Mouse (Mus musculus) inflammation-experienced regulatory T-cells, adult 16 weeks (primary cell): ENCODE results near the gene 1700001K19Rik. TPM values are rescaled to one million over a fixed set of nuclear protein-coding genes. Genes with fewer than 3 reads are reported as not detected.

ENCODE experiments used
- polyA plus RNA-seq: library from polyadenylated mRNA; unstranded; fragments of 100-300 nt; shearing (Covaris generic); gene quantifications from one replicate; pipeline ENCODE4 v1.2.1, GENCODE M21; 2017

Gene 1700001K19Rik
- polyA plus RNA-seq: not detected

GRCm38 (mm10) chr12:110682561-110683299 lies at the start of gene 1700001K19Rik:
Gene 1700001K19Rik, minus strand, starts transcription at chr12:110682619.

DNA sequence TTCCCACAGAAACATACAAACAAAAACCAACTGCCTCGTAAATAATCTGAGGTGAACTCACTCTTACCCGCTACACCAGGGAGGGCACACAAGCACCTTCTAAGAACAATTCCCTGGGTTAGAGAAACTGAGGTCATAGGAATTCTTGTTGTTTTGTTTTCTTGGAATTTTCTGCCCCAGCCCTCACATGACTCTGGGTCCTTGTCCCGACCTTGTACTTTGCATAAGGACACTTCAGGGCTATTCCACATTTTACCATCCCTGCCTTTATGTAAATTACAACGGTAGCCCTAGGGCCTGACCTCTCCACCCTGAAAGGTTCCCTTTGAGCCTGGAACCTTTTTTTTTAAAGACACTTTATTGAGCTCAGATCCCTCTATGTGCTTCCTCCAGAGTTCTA lies 20.1 kb upstream of the 1700001K19Rik start, which contains the start of gene Hsp90aa1:
Gene Hsp90aa1 (minus strand): TSS at position 173 of the 400 bp plus-strand sequence.

Other genes with a start within 250 kb of the 1700001K19Rik start
- gene Ppp2r5c, start 235.5 kb downstream of the 1700001K19Rik start, polyA plus RNA-seq: 261 TPM
- gene Dync1h1, start 81.2 kb downstream of the 1700001K19Rik start, polyA plus RNA-seq: 32.0 TPM
- 322 TPM for gene Hsp90aa1, start 20.1 kb upstream of the 1700001K19Rik start, polyA plus RNA-seq
- gene Wdr20, start 55.3 kb upstream of the 1700001K19Rik start, polyA plus RNA-seq: 60.5 TPM
- gene Mok, start 158.3 kb upstream of the 1700001K19Rik start, polyA plus RNA-seq: not detected
- gene Zfp839, start 167.6 kb upstream of the 1700001K19Rik start, polyA plus RNA-seq: 2.1 TPM
- 40.0 TPM for gene Cinp, start 206.5 kb upstream of the 1700001K19Rik start, polyA plus RNA-seq
- 3.6 TPM for gene Tecpr2, start 206.6 kb upstream of the 1700001K19Rik start, polyA plus RNA-seq